Mouse (Mus musculus) CH12.LX (cell line): Measurements from ENCODE around the gene Frmd5. TPM values are rescaled to one million over a fixed set of nuclear protein-coding genes. Genes with fewer than 3 reads are reported as not detected.

Source experiments
- DNase-seq: peaks from one replicate; pipeline ENCODE4 v3.0.0-alpha.2; 2013; ENCODE audit errors: extremely low read depth
- H3K27ac ChIP-seq: 2 replicates; pipeline ENCODE4 v1.5.1; 2012; ENCODE audit warnings: low read depth, mild to moderate bottlenecking, control low read depth, moderate library complexity; ENCODE audit not compliant: insufficient read depth
- H3K27me3 ChIP-seq: replicated peaks from 2 replicates; pipeline ENCODE3; 2012; ENCODE audit warnings: inconsistent platforms
- H3K36me3 ChIP-seq, 2 experiments: replicated peaks in 1 of 2; 2 replicates each; pipeline versions ENCODE3 to v1.6.1; 2012; ENCODE audit warnings: inconsistent platforms in 1 of 2, low read length in 1 of 2, mild to moderate bottlenecking in 1 of 2, mixed read lengths in 1 of 2, moderate library complexity in 1 of 2; ENCODE audit not compliant: control insufficient read depth in 1 of 2, insufficient read depth in 1 of 2
- H3K4me1 ChIP-seq, 2 experiments: 2 replicates each; pipeline ENCODE4 v1.6.1; 2012; ENCODE audit warnings: inconsistent platforms in 1 of 2, moderate library complexity in 1 of 2; ENCODE audit not compliant: insufficient read depth in 2 of 2, control insufficient read depth in 1 of 2
- H3K4me2 ChIP-seq: 2 replicates; pipeline ENCODE4 v1.6.1; 2012; ENCODE audit warnings: low read depth, mild to moderate bottlenecking, control low read depth; ENCODE audit not compliant: poor library complexity, insufficient read depth, severe bottlenecking
- H3K4me3 ChIP-seq, 3 experiments: fragments of 150-350 bp in 1 of 3; sonication (generic) in 1 of 3; replicated peaks in 1 of 3; 2 replicates each; pipeline versions ENCODE3 to v1.5.1; 2011 to 2012; ENCODE audit warnings: low read depth in 2 of 3, low read length in 2 of 3, mild to moderate bottlenecking in 2 of 3, moderate library complexity in 2 of 3, control low read depth in 1 of 3, improper control_type of control experiment in 1 of 3, inconsistent platforms in 1 of 3, mixed read lengths in 1 of 3; ENCODE audit not compliant: poor library complexity in 1 of 3
- H3K79me2 ChIP-seq: replicated peaks from 2 replicates; pipeline ENCODE4 v1.6.1; 2012; ENCODE audit warnings: mild to moderate bottlenecking, moderate library complexity; ENCODE audit not compliant: control insufficient read depth, poor library complexity, insufficient read depth, severe bottlenecking; ENCODE audit errors: extremely low read depth
- H3K9ac ChIP-seq: 2 replicates; pipeline ENCODE4 v1.6.1; 2012; ENCODE audit warnings: low read depth, mild to moderate bottlenecking, control low read depth, moderate library complexity; ENCODE audit not compliant: insufficient read depth
- H3K9me3 ChIP-seq: replicated peaks from 2 replicates; pipeline ENCODE3; 2012; ENCODE audit warnings: low read length, inconsistent platforms, mixed read lengths
- CHD1 ChIP-seq: IDR thresholded peaks from 2 replicates; pipeline ENCODE4 v1.6.1; 2012; ENCODE audit warnings: low read depth, low read length, improper control_type of control experiment, inconsistent platforms
- CHD2 ChIP-seq: IDR thresholded peaks from 2 replicates; pipeline ENCODE4 v1.6.1; 2011; ENCODE audit warnings: low read length, improper control_type of control experiment
- CTCF ChIP-seq, 2 experiments: IDR thresholded peaks in 1 of 2; conservative IDR thresholded peaks in 1 of 2; 2 replicates each; pipeline ENCODE4 v1.5.1; 2011 to 2012; ENCODE audit warnings: low read depth in 2 of 2, low read length in 2 of 2, improper control_type of control experiment in 1 of 2, inconsistent platforms in 1 of 2, mild to moderate bottlenecking in 1 of 2, moderate library complexity in 1 of 2
- ETS1 ChIP-seq: conservative IDR thresholded peaks from 2 replicates; pipeline ENCODE4 v1.6.1; 2012; ENCODE audit warnings: low read depth, mild to moderate bottlenecking, inconsistent platforms, low read length, improper control_type of control experiment, moderate library complexity
- HCFC1 ChIP-seq: IDR thresholded peaks from 2 replicates; pipeline ENCODE4 v1.6.1; 2012; ENCODE audit warnings: low read depth, mild to moderate bottlenecking, inconsistent platforms, low read length, improper control_type of control experiment
- JUN ChIP-seq: IDR thresholded peaks from 2 replicates; pipeline ENCODE4 v1.6.1; 2011; ENCODE audit warnings: low read depth, mild to moderate bottlenecking, low read length, improper control_type of control experiment, moderate library complexity; ENCODE audit not compliant: insufficient read depth
- KAT2A ChIP-seq: IDR thresholded peaks from 2 replicates; pipeline ENCODE4 v1.6.1; 2012; ENCODE audit warnings: low read length, improper control_type of control experiment, inconsistent platforms; ENCODE audit not compliant: insufficient replicate concordance
- MAFK ChIP-seq: IDR thresholded peaks from 2 replicates; pipeline ENCODE4 v1.6.1; 2011; ENCODE audit warnings: low read length, improper control_type of control experiment; ENCODE audit not compliant: insufficient replicate concordance
- MAX ChIP-seq: IDR thresholded peaks from 2 replicates; pipeline ENCODE4 v1.6.1; 2011; ENCODE audit warnings: low read length, improper control_type of control experiment
- MAZ ChIP-seq: IDR thresholded peaks from 2 replicates; pipeline ENCODE4 v1.6.1; 2012; ENCODE audit warnings: low read depth, mild to moderate bottlenecking, inconsistent platforms, low read length, improper control_type of control experiment, moderate library complexity
- MEF2A ChIP-seq: IDR thresholded peaks from 2 replicates; pipeline ENCODE4 v1.6.1; 2014; ENCODE audit warnings: low read depth, mild to moderate bottlenecking, inconsistent platforms, low read length, improper control_type of control experiment, borderline replicate concordance
- MXI1 ChIP-seq: IDR thresholded peaks from 2 replicates; pipeline ENCODE4 v1.6.1; 2011; ENCODE audit warnings: mild to moderate bottlenecking, low read depth, low read length, improper control_type of control experiment
- NELFE ChIP-seq: IDR thresholded peaks from 2 replicates; pipeline ENCODE4 v1.6.1; 2011; ENCODE audit warnings: low read depth, low read length, improper control_type of control experiment
- POLR2A ChIP-seq: IDR thresholded peaks from 2 replicates; pipeline ENCODE4 v1.6.1; 2011; ENCODE audit warnings: low read depth, mild to moderate bottlenecking, improper control_type of control experiment, low read length
- POLR2AphosphoS2 ChIP-seq: IDR thresholded peaks from 2 replicates; pipeline ENCODE4 v1.6.1; 2011; ENCODE audit warnings: low read depth, low read length, improper control_type of control experiment
- RCOR1 ChIP-seq: conservative IDR thresholded peaks from 2 replicates; pipeline ENCODE4 v1.6.1; 2012; ENCODE audit warnings: low read depth, mild to moderate bottlenecking, inconsistent platforms, low read length, improper control_type of control experiment
- TBP ChIP-seq: conservative IDR thresholded peaks from 2 replicates; pipeline ENCODE4 v1.6.1; 2011; ENCODE audit warnings: low read depth, low read length, improper control_type of control experiment
- USF2 ChIP-seq: conservative IDR thresholded peaks from 2 replicates; pipeline ENCODE4 v1.6.1; 2011; ENCODE audit warnings: low read depth, low read length, improper control_type of control experiment
- ZC3H11A ChIP-seq: IDR thresholded peaks from 2 replicates; pipeline ENCODE4 v1.6.1; 2012; ENCODE audit warnings: low read depth, mild to moderate bottlenecking, inconsistent platforms, low read length, improper control_type of control experiment
- ZMIZ1 ChIP-seq: IDR thresholded peaks from 2 replicates; pipeline ENCODE4 v1.6.1; 2012; ENCODE audit warnings: low read depth, mild to moderate bottlenecking, inconsistent platforms, low read length, improper control_type of control experiment
- dilution Hi-C: fragments of 300-500 bp; cut with MboI; formaldehyde crosslinking; loops from 2 replicates; pipeline ENCODE4 v1.14.3; 2020; ENCODE audit warnings: low sequenced_read_pairs; ENCODE audit not compliant: extremely low pct_unique_long_range_greater_than_20kb, extremely low pct_ligation_motif_present
- in situ Hi-C: fragments of 300-500 bp; cut with MboI; formaldehyde crosslinking; loops from 3 replicates; pipeline ENCODE4 v1.14.3; 2019; ENCODE audit warnings: low sequenced_read_pairs, low pct_ligation_motif_present, low pct_unique_long_range_greater_than_20kb, mixed read lengths
- polyA plus RNA-seq: library from polyadenylated mRNA; unstranded; fragments of >175 nt; gene quantifications from 2 replicates; pipeline ENCODE4 v1.2.1, GENCODE M21; 2012; ENCODE audit warnings: low read depth; ENCODE audit not compliant: insufficient read length
- total RNA-seq, 2 experiments: library from RNA; depleted of rRNA; stranded (reverse); fragments of 300-350 nt in 1 of 2; fragments of >200 nt in 1 of 2; gene quantifications; 2 replicates each; pipeline ENCODE4 v1.2.3; 2012 to 2014

Frmd5 gene
- total and polyA plus RNA-seq, 3 experiments, result 1.9 to 3.5 (median 3.2) TPM

DNA sequence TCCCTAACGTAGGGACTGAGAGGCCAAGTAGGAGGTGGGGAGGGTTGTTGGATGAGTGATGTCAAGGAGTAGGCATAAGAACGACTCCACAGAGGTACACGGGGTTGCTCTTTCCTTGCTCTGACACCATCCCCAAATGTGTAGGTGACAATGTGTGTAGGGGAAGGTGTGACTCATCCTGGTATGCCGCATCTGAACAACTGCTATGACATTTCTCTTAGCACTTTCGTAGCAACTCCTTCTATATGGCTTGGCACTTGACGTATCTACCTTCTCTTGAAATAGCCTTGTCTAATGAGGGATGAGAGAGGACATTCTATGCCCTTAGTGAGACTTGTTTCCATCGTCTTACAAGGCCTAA, 191.7 kb downstream of the Frmd5 start:
- no peak for TF ChIP-seq JUN
- TF ChIP-seq MEF2A, result no peak
- no peak for TF ChIP-seq RCOR1
- TF ChIP-seq CTCF (conservative IDR thresholded peaks at IDR 0.05 in 1 of 2, IDR thresholded peaks at IDR 0.05 in 1 of 2; ENCODE audit: low read depth in 2 of 2, low read length in 2 of 2), result no peak
- TF ChIP-seq MXI1, result no peak
- no peak for TF ChIP-seq MAZ
- TF ChIP-seq POLR2A, result no peak
- no peak for TF ChIP-seq ZC3H11A
- no peak for TF ChIP-seq CHD2
- TF ChIP-seq MAFK, result no peak
- no peak for TF ChIP-seq MAX
- no peak for TF ChIP-seq HCFC1
- TF ChIP-seq CHD1, result no peak
- no peak for TF ChIP-seq KAT2A
- no peak for TF ChIP-seq NELFE
- TF ChIP-seq TBP, result no peak
- TF ChIP-seq POLR2AphosphoS2, result no peak
- no peak for TF ChIP-seq ZMIZ1
- no peak for TF ChIP-seq ETS1
- TF ChIP-seq, all 38 proteins: peak for 0
- in situ Hi-C loops, result no loop called here
- H3K27me3 ChIP-seq, result no peaks in the 10 kb centered on the region

DNA sequence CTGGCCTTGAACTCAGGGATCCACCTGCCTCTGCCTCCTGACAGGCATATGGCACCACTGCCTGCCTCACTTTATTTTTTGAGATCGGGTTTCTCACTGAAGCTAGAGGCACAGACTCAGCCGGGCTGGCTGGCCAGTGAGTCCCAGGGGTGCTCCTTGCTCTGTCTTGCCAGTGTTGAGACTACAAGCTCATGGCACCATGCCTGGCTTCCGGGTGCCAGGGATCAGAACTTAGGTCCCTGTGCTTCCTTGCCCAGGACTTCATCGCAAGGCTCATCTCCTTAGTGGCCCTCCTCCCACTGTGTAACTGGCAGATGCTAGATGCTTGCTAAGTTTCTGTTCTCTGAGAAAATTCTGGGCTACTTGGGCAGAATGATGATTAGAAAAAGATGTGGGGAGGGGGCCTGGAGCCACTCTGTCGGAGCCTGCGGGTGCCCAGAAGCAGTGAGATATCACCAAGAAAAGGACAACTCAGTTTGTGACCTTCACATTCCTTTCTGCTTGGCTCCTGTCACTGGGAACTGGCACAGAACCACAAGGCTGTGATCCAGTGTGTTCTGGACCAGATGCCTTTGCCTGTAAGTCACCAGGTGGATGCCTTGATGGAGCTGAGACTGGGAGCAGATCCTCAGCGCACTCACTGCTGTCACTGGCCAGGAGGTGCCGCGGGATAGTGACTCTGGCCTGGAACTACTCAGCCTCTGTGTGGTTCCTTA, 192.2 kb downstream of the Frmd5 start:
- Histone ChIP-seq H3K4me1 (peaks cover 0 to 9% of the 10 kb centered on the region in 2 experiments; a peak in 2 of 4 replicates), H3K27ac (no peak overlapping the region), H3K9ac (no peak overlapping the region), H3K4me3 (no peak overlapping the region), H3K9me3 (no peaks in the 10 kb centered on the region), H3K27me3 (no peaks in the 10 kb centered on the region), H3K36me3 (no peaks in the 10 kb centered on the region), H3K4me2 (no peak overlapping the region), H3K79me2 (no peaks in the 10 kb centered on the region)
- in situ Hi-C loops (no loop called here), dilution Hi-C loops (no loop called here)
- no peak for DNase-seq
- TF ChIP-seq USF2 (no peak), TBP (no peak), ETS1 (no peak)

More for the DNA sequence above, 191.7 kb downstream of the Frmd5 start:
- no peak for DNase-seq
- Histone ChIP-seq H3K79me2 (no peaks in the 10 kb centered on the region), H3K36me3 (no peaks in the 10 kb centered on the region), H3K27ac (no peak overlapping the region), H3K4me3 (no peak overlapping the region), H3K4me1 (peaks cover 0 to 9% of the 10 kb centered on the region in 2 experiments; a peak in 2 of 4 replicates), H3K4me2 (no peak overlapping the region), H3K9ac (no peak overlapping the region), H3K9me3 (no peaks in the 10 kb centered on the region)
- dilution Hi-C loops, result no loop called here
